Mouse (Mus musculus) embryonic facial prominence, embryonic 13.5 days (tissue): ENCODE measurements around the gene Spin1. TPM values are rescaled to one million over a fixed set of nuclear protein-coding genes. Genes with fewer than 3 reads are reported as not detected.

ENCODE experiments used
- ATAC-seq: fragments of 200-750 bp; cut with Nextera tagmentation; 2 replicates; pipeline ENCODE4 v1.8.0; 2017; ENCODE audit warnings: low read depth; ENCODE audit not compliant: insufficient number of reproducible peaks, insufficient read depth, low FRiP score, low TSS enrichment
- H3K27ac ChIP-seq: fragments of 300-500 bp; sonication (generic); 2 replicates; pipeline ENCODE4 v1.5.1; 2015; ENCODE audit warnings: moderate library complexity, mild to moderate bottlenecking, inconsistent platforms
- H3K27me3 ChIP-seq: fragments of 300-500 bp; sonication (generic); 2 replicates; pipeline ENCODE4 v1.6.1; 2015; ENCODE audit warnings: mild to moderate bottlenecking, inconsistent platforms
- H3K36me3 ChIP-seq: fragments of 300-500 bp; sonication (generic); 2 replicates; pipeline ENCODE4 v1.6.1; 2015; ENCODE audit warnings: mild to moderate bottlenecking, inconsistent platforms
- H3K4me1 ChIP-seq: fragments of 300-500 bp; sonication (generic); 2 replicates; pipeline ENCODE4 v1.6.1; 2015; ENCODE audit warnings: inconsistent platforms
- H3K4me2 ChIP-seq: fragments of 300-500 bp; sonication (generic); 2 replicates; pipeline ENCODE4 v1.6.1; 2015; ENCODE audit warnings: moderate library complexity, mild to moderate bottlenecking, inconsistent platforms
- H3K4me3 ChIP-seq: fragments of 300-500 bp; sonication (generic); 2 replicates; pipeline ENCODE4 v1.5.1; 2015; ENCODE audit warnings: mild to moderate bottlenecking, inconsistent platforms
- H3K9ac ChIP-seq: fragments of 300-500 bp; sonication (generic); 2 replicates; pipeline ENCODE4 v1.6.1; 2015; ENCODE audit warnings: mild to moderate bottlenecking, inconsistent platforms
- H3K9me3 ChIP-seq: fragments of 300-500 bp; sonication (generic); 2 replicates; pipeline ENCODE4 v1.6.1; 2016; ENCODE audit warnings: inconsistent platforms
- WGBS: fragments of 180-500 bp; shearing (Covaris S2); methylation state at CpG from one replicate; pipeline ENCODE4 v1.1.7; 2015; ENCODE audit warnings: mixed read lengths; 5-methylcytosine and 5-hydroxymethylcytosine counted together
- polyA plus RNA-seq: library from polyadenylated mRNA; unstranded; fragments of >200 nt; fragmentation: Nextera tagmentation; extraction: Ambion mirVana; gene quantifications from 2 replicates; pipeline ENCODE4 v1.2.1, GENCODE M21; 2015

Spin1 gene
- polyA plus RNA-seq, 1 experiment from 2014 or later, result 116 TPM

DNA sequence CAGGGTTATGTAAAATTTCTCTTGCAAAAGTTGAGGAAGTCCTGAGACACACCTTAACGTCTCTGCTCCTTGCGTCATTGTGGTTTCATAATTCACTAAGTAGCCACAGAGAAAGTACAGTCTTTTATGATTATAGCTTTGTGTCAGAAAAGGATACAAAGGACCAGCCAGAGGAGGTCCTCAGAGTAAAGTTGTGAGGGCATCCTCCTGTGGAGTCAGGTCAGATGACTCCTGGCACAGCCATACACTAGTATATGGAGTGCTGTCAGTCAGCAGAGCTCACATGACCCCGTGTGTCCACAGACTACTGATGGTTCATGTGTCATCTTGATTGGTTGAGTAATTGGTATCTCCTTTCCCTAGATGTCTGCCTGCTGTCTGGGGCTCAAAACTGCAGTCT, 15.1 kb downstream of the Spin1 start:
- Histone ChIP-seq H3K27ac (no peak overlapping the region), H3K27me3 (no peaks in the 10 kb centered on the region), H3K36me3 (peaks cover 34% of the 10 kb centered on the region), H3K9me3 (peaks cover 7% of the 10 kb centered on the region), H3K9ac (no peak overlapping the region), H3K4me2 (no peak overlapping the region), H3K4me1 (peaks cover 27% of the 10 kb centered on the region), H3K4me3 (no peak overlapping the region)
- no peak for ATAC-seq
- 75% methylated on average over 3 of the region's 3 CpGs for WGBS

DNA sequence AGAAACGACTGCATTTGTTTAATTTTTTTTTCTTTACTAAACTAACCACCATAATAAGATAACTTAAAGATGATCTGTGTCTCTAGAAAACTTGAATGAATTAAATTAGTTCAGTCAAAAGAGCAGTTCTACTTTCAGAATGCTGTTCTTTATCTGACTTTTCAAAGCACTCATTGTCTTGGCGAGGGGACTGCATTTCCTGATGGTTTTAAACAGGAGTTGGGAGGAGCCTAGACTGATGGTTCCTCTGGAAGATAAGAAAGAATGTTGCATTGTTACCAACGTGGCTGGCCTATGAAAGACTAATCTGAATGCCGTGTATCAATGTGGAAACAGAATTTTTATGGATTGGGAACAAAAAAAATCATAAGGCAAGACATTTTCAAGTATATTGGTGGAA, 20.1 kb downstream of the Spin1 start:
- Histone ChIP-seq H3K27me3 (no peaks in the 10 kb centered on the region), H3K4me3 (no peak overlapping the region), H3K9me3 (no peaks in the 10 kb centered on the region), H3K9ac (no peak overlapping the region), H3K27ac (0 out of 2 replicates have a peak overlapping the region, but pooled peaks have one; percentile 18), H3K4me1 (peaks cover 60% of the 10 kb centered on the region), H3K36me3 (peaks cover 10% of the 10 kb centered on the region; the same call in 1 of the 2 replicates), H3K4me2 (no peak overlapping the region)
- WGBS, result 14% methylated on average over 4 of the region's 4 CpGs
- no peak for ATAC-seq

DNA sequence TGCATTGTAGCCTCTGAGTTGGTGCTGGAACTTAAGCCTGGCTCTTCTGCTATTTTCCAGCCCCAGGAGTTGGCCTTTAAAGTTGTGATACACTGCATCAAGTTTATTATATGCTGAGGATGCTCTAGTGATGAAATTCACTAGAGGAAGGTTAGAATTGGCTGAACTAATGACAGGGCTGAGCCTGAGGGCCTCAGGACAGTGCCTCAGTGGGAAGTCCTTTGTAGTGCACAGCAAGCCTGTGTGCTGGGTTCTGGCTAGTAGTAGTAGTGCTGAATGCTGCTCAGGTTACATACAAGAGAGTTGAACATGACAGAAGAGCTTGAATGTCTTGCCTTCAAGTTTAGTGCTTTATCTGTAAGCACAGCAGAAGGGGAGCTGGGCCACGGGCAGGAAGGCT, 21.3 kb downstream of the Spin1 start:
- H3K9ac ChIP-seq, result no peak overlapping the region
- ATAC-seq, result no peak

DNA sequence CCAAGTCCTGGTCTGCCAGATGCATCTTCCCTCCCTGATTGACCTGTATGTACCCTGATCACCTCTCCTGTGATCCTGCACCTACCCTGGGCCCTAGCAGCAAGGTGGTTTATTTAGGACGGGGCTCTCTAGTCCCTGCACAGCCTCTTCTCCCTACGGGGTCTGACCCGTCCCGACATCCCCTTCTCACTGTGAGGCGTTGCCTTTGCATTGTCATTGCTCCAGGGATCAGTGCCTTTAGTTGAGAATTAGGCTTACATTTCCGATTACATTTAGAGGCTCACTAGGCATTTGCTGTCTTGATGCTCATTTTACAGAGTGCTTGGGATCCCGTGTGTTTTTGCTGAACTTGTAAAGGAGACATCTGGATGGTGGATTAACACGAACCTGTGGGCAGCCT, 22.1 kb downstream of the Spin1 start:
- H3K9ac ChIP-seq, result no peak overlapping the region
- 60% methylated on average over 8 of the region's 8 CpGs for WGBS
- H3K4me3 ChIP-seq, result no peak overlapping the region
- H3K4me1 ChIP-seq, result peaks cover 64% of the 10 kb centered on the region
- ATAC-seq, result no peak
- peaks cover 10% of the 10 kb centered on the region for H3K36me3 ChIP-seq
- H3K27ac ChIP-seq, result no peak overlapping the region
- H3K27me3 ChIP-seq, result no peaks in the 10 kb centered on the region
- H3K4me2 ChIP-seq, result no peak overlapping the region
- no peaks in the 10 kb centered on the region for H3K9me3 ChIP-seq

More for the DNA sequence above, 21.3 kb downstream of the Spin1 start:
- H3K9me3 ChIP-seq, result no peaks in the 10 kb centered on the region
- peaks cover 10% of the 10 kb centered on the region; the same call in 1 of the 2 replicates for H3K36me3 ChIP-seq
- no peak overlapping the region for H3K4me3 ChIP-seq
- no peaks in the 10 kb centered on the region for H3K27me3 ChIP-seq
- H3K4me1 ChIP-seq, result peaks cover 65% of the 10 kb centered on the region
- H3K4me2 ChIP-seq, result no peak overlapping the region
- H3K27ac ChIP-seq, result no peak overlapping the region
- 13% methylated on average over 1 of the region's 1 CpGs for WGBS

GRCm38 (mm10) chr13:51125357-51125756, 24.7 kb downstream of the Spin1 start:
- Histone ChIP-seq H3K4me3 (no peak overlapping the region), H3K27ac (no peak overlapping the region), H3K27me3 (no peaks in the 10 kb centered on the region), H3K36me3 (peaks cover 33% of the 10 kb centered on the region), H3K4me2 (no peak overlapping the region), H3K9me3 (no peaks in the 10 kb centered on the region), H3K4me1 (peaks cover 45% of the 10 kb centered on the region), H3K9ac (no peak overlapping the region)
- no peak for ATAC-seq
- 77% methylated on average over 8 of the region's 8 CpGs for WGBS

- ATAC-seq, result no peak
- peaks cover 20% of the 10 kb centered on the region for H3K4me1 ChIP-seq
- peaks cover 50% of the 10 kb centered on the region for H3K36me3 ChIP-seq
- 92% methylated on average over 2 of the region's 2 CpGs for WGBS
- no peak overlapping the region for H3K9ac ChIP-seq
- no peak overlapping the region for H3K4me3 ChIP-seq
- H3K27ac ChIP-seq, result no peak overlapping the region
- H3K27me3 ChIP-seq, result no peaks in the 10 kb centered on the region
- no peak overlapping the region for H3K4me2 ChIP-seq
- H3K9me3 ChIP-seq, result no peaks in the 10 kb centered on the region
Measured at GRCm38 (mm10) chr13:51127906-51128305, 27.2 kb downstream of the Spin1 start.

- H3K9ac ChIP-seq, result no peak overlapping the region
- no peak overlapping the region for H3K4me3 ChIP-seq
- 80% methylated on average over 7 of the region's 7 CpGs for WGBS
- H3K4me2 ChIP-seq, result no peak overlapping the region
- no peak overlapping the region for H3K27ac ChIP-seq
- H3K4me1 ChIP-seq, result peaks cover 14% of the 10 kb centered on the region; the same call in 1 of the 2 replicates
- H3K9me3 ChIP-seq, result no peaks in the 10 kb centered on the region
- no peak for ATAC-seq
- peaks cover 55% of the 10 kb centered on the region for H3K36me3 ChIP-seq
- no peaks in the 10 kb centered on the region for H3K27me3 ChIP-seq
Measured at GRCm38 (mm10) chr13:51128417-51128816, 27.7 kb downstream of the Spin1 start.

- WGBS, result 85% methylated on average over 10 of the region's 10 CpGs
- Histone ChIP-seq H3K36me3 (peaks cover 59% of the 10 kb centered on the region), H3K27me3 (no peaks in the 10 kb centered on the region), H3K4me3 (no peak overlapping the region), H3K9ac (no peak overlapping the region), H3K9me3 (no peaks in the 10 kb centered on the region), H3K27ac (no peak overlapping the region), H3K4me1 (0 out of 2 replicates have a peak, but pooled peaks cover 5% of the 10 kb centered on the region), H3K4me2 (no peak overlapping the region)
- ATAC-seq, result no peak
Measured at GRCm38 (mm10) chr13:51131179-51131578, 30.5 kb downstream of the Spin1 start.

- Histone ChIP-seq H3K27ac (no peak overlapping the region; the same call in 1 of the 2 replicates), H3K4me3 (no peak overlapping the region), H3K36me3 (peaks cover 56% of the 10 kb centered on the region), H3K4me1 (peaks cover 14% of the 10 kb centered on the region), H3K9me3 (no peaks in the 10 kb centered on the region), H3K4me2 (no peak overlapping the region), H3K27me3 (no peaks in the 10 kb centered on the region), H3K9ac (no peak overlapping the region)
- 88% methylated on average over 4 of the region's 4 CpGs for WGBS
- ATAC-seq, result no peak
Measured at GRCm38 (mm10) chr13:51136315-51136714, 35.6 kb downstream of the Spin1 start.

- Histone ChIP-seq H3K9me3 (no peaks in the 10 kb centered on the region), H3K4me1 (peaks cover 14% of the 10 kb centered on the region), H3K9ac (no peak overlapping the region), H3K4me2 (no peak overlapping the region), H3K27ac (no peak overlapping the region), H3K4me3 (no peak overlapping the region), H3K27me3 (no peaks in the 10 kb centered on the region), H3K36me3 (peaks cover 60% of the 10 kb centered on the region)
- ATAC-seq, result no peak
- WGBS, result 48% methylated on average over 2 of the region's 2 CpGs
Measured at GRCm38 (mm10) chr13:51136996-51137701, 36.5 kb downstream of the Spin1 start.

GRCm38 (mm10) chr13:51137702-51138031, 37.0 kb downstream of the Spin1 start:
- H3K4me1 ChIP-seq, result peaks cover 14% of the 10 kb centered on the region
- H3K9ac ChIP-seq, result no peak overlapping the region
- no peaks in the 10 kb centered on the region for H3K27me3 ChIP-seq
- H3K27ac ChIP-seq, result no peak overlapping the region
- no peak overlapping the region for H3K4me2 ChIP-seq
- no peak for ATAC-seq
- H3K36me3 ChIP-seq, result peaks cover 59% of the 10 kb centered on the region
- no peaks in the 10 kb centered on the region for H3K9me3 ChIP-seq
- H3K4me3 ChIP-seq, result no peak overlapping the region

- Histone ChIP-seq H3K9ac (no peak overlapping the region), H3K27me3 (no peaks in the 10 kb centered on the region), H3K4me1 (no peaks in the 10 kb centered on the region), H3K9me3 (no peaks in the 10 kb centered on the region), H3K36me3 (peaks cover 69% of the 10 kb centered on the region), H3K4me3 (no peak overlapping the region), H3K4me2 (no peak overlapping the region), H3K27ac (no peak overlapping the region)
- WGBS, result 77% methylated on average over 1 of the region's 1 CpGs
- ATAC-seq, result no peak
Measured at GRCm38 (mm10) chr13:51147106-51147505, 46.4 kb downstream of the Spin1 start.
